Mouse (Mus musculus) v-Abl transformed pro-B cells (cell line): ENCODE data around the gene Ipo7.

Experiments
- in situ Hi-C, 2 experiments: fragments of 400-800 bp; cut with MboI; formaldehyde crosslinking; loops; one replicate each; pipeline ENCODE4 v1.15.1; 2025; ENCODE audit not compliant: unreplicated experiment in 2 of 2

The Ipo7 gene

GRCm38 (mm10) chr7:110018117-110018630, at the start of gene Ipo7:
Gene Ipo7, plus strand, starts transcription at chr7:110018274.
- in situ Hi-C loops, result no loop called here

GRCm38 (mm10) chr7:109968924-109969450, 49.1 kb upstream of the Ipo7 start:
- in situ Hi-C loops, result loop anchor here in 1 of 2 experiments (25.0 kb wide), 1 partner anchor 432 kb away; no protein-coding TSS in a partner anchor

DNA sequence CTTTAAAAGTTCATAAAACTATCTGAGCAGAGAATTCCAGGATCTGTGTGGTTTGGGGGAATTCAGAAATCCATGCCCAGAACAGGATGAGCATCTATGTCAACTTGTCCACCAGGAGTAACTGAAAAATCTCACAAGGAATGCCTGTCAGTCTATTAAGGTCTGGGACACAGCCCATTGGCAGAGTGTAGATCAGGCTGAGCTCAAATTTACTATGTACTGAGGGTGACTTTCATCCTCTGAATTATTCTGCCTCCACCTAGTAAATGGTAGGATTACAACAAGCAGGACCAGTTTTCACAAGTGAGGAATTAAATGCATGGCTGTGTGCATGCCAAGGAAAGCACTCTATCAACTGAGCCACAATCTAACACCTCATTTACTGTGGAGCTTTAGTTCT, 48.5 kb upstream of the Ipo7 start:
- in situ Hi-C loops, result loop anchor here in 1 of 2 experiments (25.0 kb wide), 1 partner anchor 432 kb away; no protein-coding TSS in a partner anchor

GRCm38 (mm10) chr7:109975966-109976715, 41.9 kb upstream of the Ipo7 start:
- in situ Hi-C loops, result loop anchor here (5.0 to 25.0 kb wide), 7 partner anchors 109 to 659 kb away; no protein-coding TSS in a partner anchor

GRCm38 (mm10) chr7:109977131-109977530, 40.9 kb upstream of the Ipo7 start:
- in situ Hi-C loops, result loop anchor here (5.0 to 25.0 kb wide), 7 partner anchors 108 to 658 kb away; no protein-coding TSS in a partner anchor

GRCm38 (mm10) chr7:109984608-109985007, 33.5 kb upstream of the Ipo7 start:
- in situ Hi-C loops, result loop anchor here (5.0 to 25.0 kb wide), 3 partner anchors 73 to 453 kb away; no protein-coding TSS in a partner anchor

GRCm38 (mm10) chr7:109985661-109986132, 32.4 kb upstream of the Ipo7 start:
- in situ Hi-C loops, result loop anchor here (5.0 to 25.0 kb wide), 3 partner anchors 72 to 452 kb away; no protein-coding TSS in a partner anchor

DNA sequence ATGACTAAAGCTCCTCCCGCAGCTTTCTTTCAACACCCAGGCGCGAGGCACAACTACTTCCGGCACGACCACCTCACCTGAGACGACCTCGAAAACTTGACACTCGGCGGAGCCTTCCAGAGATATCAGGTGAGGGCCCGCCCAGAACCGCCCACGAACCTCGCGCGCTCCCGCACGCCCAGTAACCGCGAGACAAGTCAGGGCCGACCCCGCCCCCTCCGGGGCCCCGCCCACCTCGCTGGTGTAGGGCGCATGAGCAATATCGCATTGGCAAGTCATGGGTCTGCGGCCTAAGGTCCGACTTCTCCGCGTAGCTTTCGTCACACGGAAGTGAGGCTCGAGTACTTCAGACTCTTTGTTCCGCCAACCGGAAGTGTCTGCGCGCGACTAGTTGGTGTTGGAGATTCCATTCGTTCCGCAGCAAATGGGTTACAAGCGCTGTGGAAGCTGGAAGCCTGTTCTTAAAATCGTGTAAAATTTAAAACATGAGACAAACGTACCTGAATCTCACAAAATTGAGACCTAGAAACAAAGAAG, 31.9 kb upstream of the Ipo7 start:
- in situ Hi-C loops, result loop anchor here (5.0 to 25.0 kb wide), 3 partner anchors 71 to 451 kb away; no protein-coding TSS in a partner anchor

DNA sequence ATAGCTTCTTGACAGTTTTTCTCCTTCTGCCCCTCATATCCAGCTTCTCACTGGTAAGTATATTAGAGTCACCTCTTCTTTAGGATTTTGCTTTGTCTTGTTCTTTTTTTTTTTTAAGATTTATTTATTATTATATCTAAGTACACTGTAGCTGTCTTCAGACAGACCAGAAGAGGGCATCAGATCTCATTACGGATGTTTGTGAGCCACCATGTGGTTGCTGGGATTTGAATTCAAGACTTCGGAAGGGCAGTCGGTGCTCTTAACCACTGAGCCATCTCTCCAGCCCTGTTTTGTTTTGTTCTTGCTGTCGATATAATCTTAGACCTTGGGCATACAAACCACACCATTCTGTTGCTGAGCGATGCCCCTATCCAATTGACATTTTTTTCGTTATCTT, 31.3 kb upstream of the Ipo7 start, which contains the start of gene Tmem41b:
Gene Tmem41b (minus strand): TSS at position 155 of the 400 bp plus-strand sequence.
- in situ Hi-C loops, result loop anchor here (5.0 to 25.0 kb wide), 3 partner anchors 71 to 451 kb away; no protein-coding TSS in a partner anchor

DNA sequence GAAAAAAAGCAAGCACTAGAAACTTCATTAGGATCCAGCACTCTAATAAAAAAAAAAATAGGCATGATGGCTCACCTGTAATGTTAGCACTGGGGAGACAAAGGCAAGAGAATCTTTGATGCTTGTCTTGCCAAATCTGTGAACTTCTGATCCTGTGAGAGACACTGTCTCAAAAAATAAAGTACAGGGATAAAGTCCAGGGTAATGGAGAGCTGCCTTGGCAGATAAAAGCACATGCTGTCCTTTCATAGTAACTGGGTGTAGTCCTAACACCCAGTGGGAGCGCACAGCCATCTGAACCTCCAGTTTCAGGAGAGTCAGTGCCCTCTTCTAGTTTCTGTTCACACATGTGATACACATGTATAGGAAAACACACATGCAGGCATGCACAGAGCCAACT, 26.8 kb upstream of the Ipo7 start:
- in situ Hi-C loops, result loop anchor here (25.0 kb wide), 1 partner anchor 446 kb away; no protein-coding TSS in a partner anchor

GRCm38 (mm10) chr7:109993157-109993959, 24.7 kb upstream of the Ipo7 start:
- in situ Hi-C loops, result loop anchor here (25.0 kb wide), 1 partner anchor 444 kb away; no protein-coding TSS in a partner anchor

GRCm38 (mm10) chr7:109998388-109998787, 19.7 kb upstream of the Ipo7 start:
- in situ Hi-C loops, result loop anchor here (25.0 kb wide), 1 partner anchor 439 kb away; no protein-coding TSS in a partner anchor

GRCm38 (mm10) chr7:110002092-110002491, 16.0 kb upstream of the Ipo7 start:
- in situ Hi-C loops, result no loop called here

DNA sequence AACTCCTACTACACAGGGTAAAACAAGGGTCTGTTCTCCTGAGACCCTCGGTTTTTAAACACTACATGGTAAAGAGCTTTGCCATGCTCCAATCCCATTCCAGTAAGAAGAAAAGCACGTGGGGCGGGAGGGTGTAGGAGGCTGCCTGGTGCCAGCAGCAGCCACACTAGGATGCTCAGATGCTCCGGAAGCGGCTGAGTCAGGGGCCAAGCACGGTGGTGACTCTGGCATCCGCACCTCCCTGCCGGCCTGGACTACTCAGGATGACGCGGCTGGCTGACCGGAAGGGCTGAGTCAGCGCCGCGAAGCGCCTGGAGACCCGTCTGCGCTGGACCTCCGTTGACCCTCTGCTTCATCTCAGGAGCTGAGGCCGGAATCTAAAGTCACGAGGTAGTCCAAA, 15.1 kb upstream of the Ipo7 start:
- in situ Hi-C loops, result no loop called here

- in situ Hi-C loops, result no loop called here
Measured at GRCm38 (mm10) chr7:110005976-110006375, 12.1 kb upstream of the Ipo7 start.

- in situ Hi-C loops, result no loop called here
Measured at GRCm38 (mm10) chr7:110006471-110007195, 11.4 kb upstream of the Ipo7 start.

DNA sequence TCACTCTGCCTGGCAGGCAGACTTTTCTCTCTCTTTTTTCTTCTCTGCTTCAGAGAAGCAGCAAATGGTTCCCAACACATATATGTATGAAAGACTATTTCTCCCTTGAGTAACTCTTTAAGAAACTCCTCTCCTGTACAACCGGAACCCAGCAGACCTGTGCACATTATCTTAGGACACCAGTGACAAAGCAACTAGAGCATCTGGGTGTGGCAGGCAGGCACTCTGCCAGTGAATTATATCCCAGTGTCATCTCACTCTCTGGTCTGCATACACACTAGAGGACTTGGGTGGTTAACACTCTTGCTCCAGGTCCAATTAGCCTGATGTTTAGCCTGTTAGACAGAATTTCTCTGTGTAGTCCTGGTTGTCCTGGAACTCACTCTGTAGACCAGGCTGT, 9.6 kb upstream of the Ipo7 start:
- in situ Hi-C loops, result no loop called here

DNA sequence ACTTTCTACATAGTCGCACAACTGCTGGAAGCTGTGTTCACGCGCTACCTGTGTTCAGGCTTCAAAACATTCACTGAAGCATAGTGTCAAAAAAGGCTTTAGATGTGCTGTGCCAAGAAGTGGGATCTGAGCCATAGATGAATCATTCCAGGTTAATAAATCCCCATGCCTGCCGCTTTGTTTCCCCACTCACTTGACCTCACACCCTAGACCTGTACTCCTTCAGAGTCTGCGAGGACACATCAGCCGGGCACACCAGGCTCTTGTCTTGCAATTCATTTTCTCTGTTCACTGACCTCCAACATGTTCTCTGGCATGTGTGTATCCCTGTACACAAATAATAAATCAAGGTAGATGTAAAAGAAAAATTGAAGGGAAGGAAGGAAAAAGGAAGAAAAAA, 9.0 kb upstream of the Ipo7 start:
- in situ Hi-C loops, result no loop called here

GRCm38 (mm10) chr7:110011417-110011816, 6.7 kb upstream of the Ipo7 start:
- in situ Hi-C loops, result no loop called here
